Mouse (Mus musculus): ENCODE measurements around the gene Fscn1. TPM values are rescaled to one million over a fixed set of nuclear protein-coding genes. Genes with fewer than 3 reads are reported as not detected.

Fscn1 gene
- polyA plus RNA-seq, 1 experiment from 2014 or later: 120 TPM

DNA sequence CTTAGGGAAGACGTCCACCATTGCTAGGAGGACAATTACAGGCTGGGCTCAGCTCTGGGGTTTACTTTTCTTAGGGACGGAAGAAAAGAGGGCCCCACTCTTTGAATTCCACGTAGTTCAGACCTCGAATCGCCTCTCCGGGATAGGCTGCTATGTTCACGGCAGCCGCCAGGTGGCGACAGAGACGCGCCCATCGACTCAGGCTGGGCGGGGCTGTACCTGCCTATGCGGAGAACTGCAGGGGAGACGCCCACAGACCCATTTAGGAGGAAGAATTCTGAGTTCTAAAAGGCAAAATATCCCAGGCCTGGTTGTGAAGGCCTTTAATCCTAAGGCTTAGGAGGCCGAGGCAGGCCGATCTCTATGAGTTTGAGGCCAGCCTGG is 23.8 kb upstream of the Fscn1 start:
- H3K4me1 ChIP-seq (ENCODE audit: control insufficient read depth in 2 of 2, insufficient read depth in 2 of 2, low read length in 2 of 2): peaks cover 4 to 10% of the 10 kb centered on the region in 2 experiments; a peak in 3 of 4 replicates
- H3K27ac ChIP-seq (replicated peaks in 1 of 2; ENCODE audit: control insufficient read depth in 1 of 2, insufficient read depth in 1 of 2, low read depth in 2 of 2, low read length in 2 of 2): no peak overlapping the region
- no peak; the same call in 1 of the 2 replicates for ATAC-seq (ENCODE audit: insufficient number of reproducible peaks, insufficient read depth, low FRiP score, low read depth)
- peak overlapping the region; percentile 62 for H3K4me2 ChIP-seq (ENCODE audit: low read length)
- peak overlapping the region; percentile 63 for H3K9ac ChIP-seq (ENCODE audit: low read length)
- H3K36me3 ChIP-seq (ENCODE audit: control insufficient read depth, insufficient read depth, low read length): no peaks in the 10 kb centered on the region
- no peaks in the 10 kb centered on the region for H3K9me3 ChIP-seq (ENCODE audit: control insufficient read depth, low read length)
- H3K27me3 ChIP-seq (ENCODE audit: control insufficient read depth, insufficient read depth, low read length): no peaks in the 10 kb centered on the region
- H3K4me3 ChIP-seq (ENCODE audit: control insufficient read depth in 1 of 2, insufficient read depth in 1 of 2, low read depth in 1 of 2, low read length in 2 of 2): peak overlapping the region; percentile 10 to 21; a peak in 3 of 4 replicates
- 3% methylated on average over 17 of the region's 17 CpGs for WGBS

DNA sequence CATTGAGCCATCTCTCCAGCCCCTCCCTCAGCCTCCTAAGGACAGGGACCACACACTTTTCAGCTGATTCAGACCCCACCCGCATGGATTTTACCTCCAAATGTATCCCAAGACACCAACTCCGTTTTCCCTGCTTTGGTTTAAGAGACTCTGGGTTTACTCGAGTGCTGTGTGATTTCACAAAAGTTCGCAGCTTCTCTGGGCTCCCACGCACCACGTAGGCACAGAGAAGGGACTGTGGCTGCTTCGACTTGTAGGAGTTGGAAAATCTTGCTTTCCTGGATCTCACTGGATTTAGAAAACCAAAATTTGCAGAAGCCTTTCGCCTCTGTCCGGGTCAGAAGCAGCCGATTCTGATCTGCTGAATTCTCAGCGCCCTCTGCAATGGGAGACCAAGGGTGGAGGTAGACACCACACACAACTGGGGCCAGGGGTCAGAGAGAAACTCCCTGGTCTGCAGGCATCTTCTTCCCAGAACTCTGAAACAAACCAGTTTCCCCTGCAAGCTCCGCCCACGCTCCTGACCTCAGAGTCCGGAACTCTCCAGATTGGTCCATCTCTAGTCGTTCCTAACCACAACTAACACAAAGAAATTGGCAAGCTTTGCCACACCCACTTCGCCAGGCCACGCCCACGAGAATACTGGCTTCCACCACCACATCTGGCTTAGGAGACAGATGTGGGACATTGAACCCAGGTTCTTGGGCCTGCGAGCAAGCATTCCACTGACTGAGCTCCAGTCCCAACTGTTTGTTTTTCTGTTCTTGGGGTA is 22.0 kb upstream of the Fscn1 start:
- H3K4me2 ChIP-seq (ENCODE audit: low read length): no peak overlapping the region
- WGBS: 41% methylated on average over 19 of the region's 19 CpGs

DNA sequence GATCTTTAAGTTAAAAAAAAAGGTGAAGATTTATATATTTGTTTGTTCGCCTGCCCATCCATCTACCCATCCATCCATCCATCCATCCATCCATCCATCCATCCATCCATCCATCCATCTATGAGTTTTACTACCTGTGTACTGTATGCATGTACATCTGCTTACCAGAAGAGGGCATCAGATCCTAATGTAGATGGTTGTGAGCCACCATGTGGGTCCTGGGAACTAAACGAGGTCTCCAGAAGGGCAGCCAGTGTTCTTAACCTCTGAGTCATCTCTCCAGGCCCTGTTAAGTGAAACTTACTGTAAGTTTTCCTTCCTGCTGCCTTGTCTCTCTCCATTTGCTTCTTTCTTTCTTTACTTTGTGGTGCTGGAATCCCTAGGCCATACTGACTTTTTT is 19.8 kb upstream of the Fscn1 start:
- ATAC-seq (ENCODE audit: insufficient number of reproducible peaks, insufficient read depth, low FRiP score, low read depth): no peak
- 60% methylated on average over 2 of the region's 2 CpGs for WGBS
- H3K27ac ChIP-seq (replicated peaks in 1 of 2; ENCODE audit: control insufficient read depth in 1 of 2, insufficient read depth in 1 of 2, low read depth in 2 of 2, low read length in 2 of 2): no peak overlapping the region
- no peaks in the 10 kb centered on the region for H3K9me3 ChIP-seq (ENCODE audit: control insufficient read depth, low read length)
- no peaks in the 10 kb centered on the region for H3K27me3 ChIP-seq (ENCODE audit: control insufficient read depth, insufficient read depth, low read length)
- no peak overlapping the region for H3K9ac ChIP-seq (ENCODE audit: low read length)
- H3K4me3 ChIP-seq (ENCODE audit: control insufficient read depth in 1 of 2, insufficient read depth in 1 of 2, low read depth in 1 of 2, low read length in 2 of 2): no peak overlapping the region
- H3K36me3 ChIP-seq (ENCODE audit: control insufficient read depth, insufficient read depth, low read length): no peaks in the 10 kb centered on the region
- H3K4me1 ChIP-seq (ENCODE audit: control insufficient read depth in 2 of 2, insufficient read depth in 2 of 2, low read length in 2 of 2): peaks cover 2 to 4% of the 10 kb centered on the region in 2 experiments; a peak in 3 of 4 replicates
- H3K4me2 ChIP-seq (ENCODE audit: low read length): no peak overlapping the region

More for the DNA sequence above, 22.0 kb upstream of the Fscn1 start:
- Histone ChIP-seq H3K4me1 (ENCODE audit: control insufficient read depth in 2 of 2, insufficient read depth in 2 of 2, low read length in 2 of 2) (peaks cover 2 to 4% of the 10 kb centered on the region in 2 experiments; a peak in 3 of 4 replicates), H3K27me3 (ENCODE audit: control insufficient read depth, insufficient read depth, low read length) (no peaks in the 10 kb centered on the region), H3K4me3 (ENCODE audit: control insufficient read depth in 1 of 2, insufficient read depth in 1 of 2, low read depth in 1 of 2, low read length in 2 of 2) (no peak overlapping the region), H3K27ac (replicated peaks in 1 of 2; ENCODE audit: control insufficient read depth in 1 of 2, insufficient read depth in 1 of 2, low read depth in 2 of 2, low read length in 2 of 2) (no peak overlapping the region), H3K9me3 (ENCODE audit: control insufficient read depth, low read length) (no peaks in the 10 kb centered on the region), H3K9ac (ENCODE audit: low read length) (no peak overlapping the region), H3K36me3 (ENCODE audit: control insufficient read depth, insufficient read depth, low read length) (no peaks in the 10 kb centered on the region)
- ATAC-seq (ENCODE audit: insufficient number of reproducible peaks, insufficient read depth, low FRiP score, low read depth): no peak

DNA sequence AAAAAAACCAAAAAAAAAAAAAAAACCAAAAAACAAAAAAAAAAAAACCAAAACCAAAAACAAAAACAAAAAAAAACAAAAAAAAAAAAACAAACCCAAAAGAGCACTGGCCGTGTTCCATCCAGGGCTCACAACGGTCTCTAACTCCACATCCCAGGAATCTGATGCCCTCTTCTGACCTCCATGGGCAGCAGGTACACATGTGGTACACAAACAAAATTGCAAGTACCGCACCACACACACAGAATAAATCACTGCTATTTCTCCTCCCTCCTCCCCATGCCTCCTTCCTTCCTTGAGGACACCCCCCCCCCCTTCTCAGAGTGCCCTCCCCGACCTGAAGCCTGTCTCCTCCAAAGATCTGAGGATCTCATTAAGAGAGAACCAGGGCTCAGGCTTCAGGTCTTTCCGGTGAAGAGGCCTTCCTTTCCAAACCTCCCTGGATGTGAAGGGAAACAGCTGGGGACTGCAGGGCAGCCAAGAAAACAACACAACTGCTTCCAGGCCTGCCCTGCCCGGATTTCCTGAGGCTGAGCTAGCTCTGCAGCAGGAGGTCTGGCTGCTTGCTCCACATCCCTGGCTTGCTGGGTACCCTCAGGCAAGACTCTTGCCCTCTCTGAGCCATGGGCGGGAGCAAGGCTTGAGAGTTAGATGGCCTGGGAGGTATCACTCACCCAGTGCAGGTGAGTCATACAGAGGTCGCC is 15.0 kb upstream of the Fscn1 start:
- no peaks in the 10 kb centered on the region for H3K36me3 ChIP-seq (ENCODE audit: control insufficient read depth, insufficient read depth, low read length)
- H3K4me3 ChIP-seq (ENCODE audit: control insufficient read depth in 1 of 2, insufficient read depth in 1 of 2, low read depth in 1 of 2, low read length in 2 of 2): no peak overlapping the region
- H3K27ac ChIP-seq (replicated peaks in 1 of 2; ENCODE audit: control insufficient read depth in 1 of 2, insufficient read depth in 1 of 2, low read depth in 2 of 2, low read length in 2 of 2): no peak overlapping the region
- H3K4me1 ChIP-seq (ENCODE audit: control insufficient read depth in 2 of 2, insufficient read depth in 2 of 2, low read length in 2 of 2): peaks cover 0 to 2% of the 10 kb centered on the region in 2 experiments; a peak in 1 of 4 replicates
- H3K4me2 ChIP-seq (ENCODE audit: low read length): no peak overlapping the region
- no peak overlapping the region for H3K9ac ChIP-seq (ENCODE audit: low read length)
- peak; percentile 37; the same call in 1 of the 2 replicates for ATAC-seq (ENCODE audit: insufficient number of reproducible peaks, insufficient read depth, low FRiP score, low read depth)
- no peaks in the 10 kb centered on the region for H3K27me3 ChIP-seq (ENCODE audit: control insufficient read depth, insufficient read depth, low read length)
- 59% methylated on average over 8 of the region's 8 CpGs for WGBS
- no peaks in the 10 kb centered on the region for H3K9me3 ChIP-seq (ENCODE audit: control insufficient read depth, low read length)

DNA sequence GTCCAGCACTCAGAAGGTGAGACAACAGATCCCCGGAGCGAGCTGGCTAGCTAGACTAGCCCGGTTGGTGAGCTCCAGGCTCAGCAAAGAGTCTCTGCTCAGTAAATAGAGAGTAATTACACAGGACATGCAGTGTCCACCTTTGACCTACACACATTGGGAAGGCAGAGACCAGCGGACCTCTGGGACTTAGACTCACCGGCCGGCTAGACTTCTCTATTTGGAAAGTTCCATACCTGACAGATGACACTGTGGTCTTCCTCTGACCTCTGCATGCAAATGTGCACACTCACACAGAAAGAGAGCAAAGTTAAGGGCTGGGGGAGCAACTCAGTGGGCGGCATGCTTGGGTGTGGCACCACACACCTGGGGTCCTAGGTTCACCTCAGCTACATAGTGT is 12.7 kb upstream of the Fscn1 start:
- Histone ChIP-seq H3K27ac (replicated peaks in 1 of 2; ENCODE audit: control insufficient read depth in 1 of 2, insufficient read depth in 1 of 2, low read depth in 2 of 2, low read length in 2 of 2) (no peak overlapping the region), H3K4me1 (ENCODE audit: control insufficient read depth in 2 of 2, insufficient read depth in 2 of 2, low read length in 2 of 2) (peaks cover 0 to 2% of the 10 kb centered on the region in 2 experiments; a peak in 1 of 4 replicates), H3K36me3 (ENCODE audit: control insufficient read depth, insufficient read depth, low read length) (no peaks in the 10 kb centered on the region), H3K9me3 (ENCODE audit: control insufficient read depth, low read length) (no peaks in the 10 kb centered on the region), H3K27me3 (ENCODE audit: control insufficient read depth, insufficient read depth, low read length) (no peaks in the 10 kb centered on the region), H3K4me3 (ENCODE audit: control insufficient read depth in 1 of 2, insufficient read depth in 1 of 2, low read depth in 1 of 2, low read length in 2 of 2) (no peak overlapping the region), H3K4me2 (ENCODE audit: low read length) (no peak overlapping the region), H3K9ac (ENCODE audit: low read length) (no peak overlapping the region)
- 80% methylated on average over 7 of the region's 7 CpGs for WGBS
- no peak for ATAC-seq (ENCODE audit: insufficient number of reproducible peaks, insufficient read depth, low FRiP score, low read depth)

DNA sequence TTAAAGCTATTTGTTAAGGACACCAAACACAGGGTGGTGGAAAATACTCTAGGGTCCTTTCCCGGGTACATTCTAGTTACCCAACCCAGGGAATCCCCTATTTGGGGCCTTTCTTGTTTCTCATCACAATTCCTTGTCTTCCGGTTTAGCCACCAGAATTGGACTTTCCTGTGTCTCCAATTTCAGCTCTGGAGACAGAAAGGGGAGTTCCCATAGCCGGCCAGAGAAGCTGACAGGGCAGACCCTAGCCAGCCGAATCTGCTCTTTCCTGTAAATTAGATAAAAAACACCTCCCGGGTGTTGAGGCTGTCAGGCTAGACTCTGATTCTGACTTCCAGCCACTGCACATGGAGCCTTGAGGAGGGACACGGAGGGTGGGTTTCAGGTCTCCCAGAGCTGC is 10.6 kb upstream of the Fscn1 start:
- Histone ChIP-seq H3K9me3 (ENCODE audit: control insufficient read depth, low read length) (no peaks in the 10 kb centered on the region), H3K4me3 (ENCODE audit: control insufficient read depth in 1 of 2, insufficient read depth in 1 of 2, low read depth in 1 of 2, low read length in 2 of 2) (no peak overlapping the region), H3K36me3 (ENCODE audit: control insufficient read depth, insufficient read depth, low read length) (no peaks in the 10 kb centered on the region), H3K4me1 (ENCODE audit: control insufficient read depth in 2 of 2, insufficient read depth in 2 of 2, low read length in 2 of 2) (peaks cover 0 to 2% of the 10 kb centered on the region in 2 experiments; a peak in 1 of 4 replicates), H3K9ac (ENCODE audit: low read length) (no peak overlapping the region), H3K4me2 (ENCODE audit: low read length) (no peak overlapping the region), H3K27ac (replicated peaks in 1 of 2; ENCODE audit: control insufficient read depth in 1 of 2, insufficient read depth in 1 of 2, low read depth in 2 of 2, low read length in 2 of 2) (0 out of 4 replicates have a peak overlapping the region, but pooled peaks of 1 of the 2 experiments have one; percentile 39), H3K27me3 (ENCODE audit: control insufficient read depth, insufficient read depth, low read length) (no peaks in the 10 kb centered on the region)
- no peak for ATAC-seq (ENCODE audit: insufficient number of reproducible peaks, insufficient read depth, low FRiP score, low read depth)
- WGBS: 28% methylated on average over 6 of the region's 6 CpGs

DNA sequence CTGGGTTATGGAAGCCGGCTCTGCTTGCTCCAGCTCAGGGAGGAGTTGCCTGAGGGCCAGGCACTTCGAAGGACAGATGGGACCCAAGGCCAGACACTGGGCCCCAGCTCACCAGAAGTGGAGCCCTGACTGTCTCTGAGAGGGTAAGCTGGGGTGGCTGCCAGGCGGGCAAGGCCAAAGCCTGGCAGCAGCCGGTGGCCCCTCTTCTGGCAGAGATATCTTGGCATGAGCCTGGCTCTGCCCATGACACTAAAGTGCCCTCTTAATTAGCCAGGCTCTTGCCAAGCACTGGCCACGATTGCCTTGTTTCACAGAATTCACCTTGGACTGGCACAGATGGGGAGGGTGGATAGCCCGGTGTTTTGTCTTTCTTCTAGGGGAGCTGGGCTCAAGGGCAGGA is 9.7 kb upstream of the Fscn1 start:
- no peak overlapping the region for H3K27ac ChIP-seq (replicated peaks in 1 of 2; ENCODE audit: control insufficient read depth in 1 of 2, insufficient read depth in 1 of 2, low read depth in 2 of 2, low read length in 2 of 2)
- H3K9me3 ChIP-seq (ENCODE audit: control insufficient read depth, low read length): no peaks in the 10 kb centered on the region
- H3K4me3 ChIP-seq (ENCODE audit: control insufficient read depth in 1 of 2, insufficient read depth in 1 of 2, low read depth in 1 of 2, low read length in 2 of 2): no peak overlapping the region
- no peak; the same call in 1 of the 2 replicates for ATAC-seq (ENCODE audit: insufficient number of reproducible peaks, insufficient read depth, low FRiP score, low read depth)
- no peaks in the 10 kb centered on the region for H3K36me3 ChIP-seq (ENCODE audit: control insufficient read depth, insufficient read depth, low read length)
- peaks cover 0 to 2% of the 10 kb centered on the region in 2 experiments; a peak in 1 of 4 replicates for H3K4me1 ChIP-seq (ENCODE audit: control insufficient read depth in 2 of 2, insufficient read depth in 2 of 2, low read length in 2 of 2)
- H3K9ac ChIP-seq (ENCODE audit: low read length): no peak overlapping the region
- no peaks in the 10 kb centered on the region for H3K27me3 ChIP-seq (ENCODE audit: control insufficient read depth, insufficient read depth, low read length)
- 80% methylated on average over 6 of the region's 6 CpGs for WGBS
- no peak overlapping the region for H3K4me2 ChIP-seq (ENCODE audit: low read length)
